Mouse (Mus musculus): ENCODE results near the gene Anapc5. TPM values are rescaled to one million over a fixed set of nuclear protein-coding genes. Genes with fewer than 3 reads are reported as not detected.

Anapc5 gene
- polyA plus RNA-seq, 1 experiment from 2014 or later: 286 TPM

DNA sequence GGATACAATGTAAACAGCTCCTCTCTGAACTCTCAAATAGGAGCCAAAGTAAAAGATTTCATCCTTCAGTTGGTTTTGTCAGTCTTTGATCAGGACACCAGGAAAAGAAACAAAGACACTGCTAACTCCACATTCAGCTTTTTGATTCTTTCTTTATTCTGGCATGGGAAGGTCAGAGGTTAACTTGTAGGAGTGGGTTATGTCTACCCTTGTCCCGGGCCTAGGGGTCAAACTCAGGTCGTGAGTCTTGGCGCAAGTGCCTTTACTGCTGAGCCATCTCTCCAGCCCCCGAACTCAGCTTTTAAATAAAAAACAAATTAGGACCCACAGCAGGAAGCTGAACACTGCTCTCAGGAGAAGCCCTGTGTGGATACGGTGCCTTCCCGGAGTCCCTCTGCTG, 65.0 kb downstream of the Anapc5 start:
- no peak overlapping the region for H3K27ac ChIP-seq
- no peak overlapping the region for H3K4me3 ChIP-seq
- no peaks in the 10 kb centered on the region for H3K9me3 ChIP-seq (replicated peaks)
- peaks cover 6% of the 10 kb centered on the region; the same call in 1 of the 2 replicates for H3K4me1 ChIP-seq (replicated peaks)
- ATAC-seq (replicated peaks; ENCODE audit: insufficient number of reproducible peaks, insufficient read depth, low FRiP score, low read depth): no peak
- H3K4me2 ChIP-seq: no peak overlapping the region
- no peaks in the 10 kb centered on the region for H3K27me3 ChIP-seq
- no peak overlapping the region for H3K9ac ChIP-seq
- 80% methylated on average over 6 of the region's 6 CpGs for WGBS
- H3K36me3 ChIP-seq: peaks cover 15% of the 10 kb centered on the region

DNA sequence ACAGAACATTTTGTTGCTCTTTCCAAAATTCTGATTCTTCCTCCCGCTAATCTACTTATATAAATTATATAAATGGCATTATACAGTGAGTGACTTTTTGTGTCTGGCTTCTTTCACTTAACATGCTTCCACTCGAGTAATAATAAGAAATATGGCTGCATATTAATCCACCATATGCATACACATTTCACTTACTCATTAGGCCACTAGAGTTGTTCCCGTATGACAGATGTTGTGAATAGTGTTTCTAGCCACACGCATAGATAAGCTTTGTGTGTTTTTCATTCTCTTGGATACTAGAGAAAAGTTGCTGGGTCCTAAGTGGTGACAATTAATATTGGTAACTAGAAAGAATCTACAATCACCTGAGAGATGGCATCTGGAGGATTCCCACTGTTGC, 65.5 kb downstream of the Anapc5 start:
- Histone ChIP-seq H3K4me3 (no peak overlapping the region), H3K27ac (no peak overlapping the region), H3K9ac (no peak overlapping the region), H3K4me2 (no peak overlapping the region), H3K27me3 (no peaks in the 10 kb centered on the region), H3K36me3 (peaks cover 15% of the 10 kb centered on the region), H3K4me1 (replicated peaks) (peaks cover under 1% of the 10 kb centered on the region; the same call in 1 of the 2 replicates), H3K9me3 (replicated peaks) (no peaks in the 10 kb centered on the region)
- no peak for ATAC-seq (replicated peaks; ENCODE audit: insufficient number of reproducible peaks, insufficient read depth, low FRiP score, low read depth)
- 95% methylated on average over 4 of the region's 4 CpGs for WGBS

DNA sequence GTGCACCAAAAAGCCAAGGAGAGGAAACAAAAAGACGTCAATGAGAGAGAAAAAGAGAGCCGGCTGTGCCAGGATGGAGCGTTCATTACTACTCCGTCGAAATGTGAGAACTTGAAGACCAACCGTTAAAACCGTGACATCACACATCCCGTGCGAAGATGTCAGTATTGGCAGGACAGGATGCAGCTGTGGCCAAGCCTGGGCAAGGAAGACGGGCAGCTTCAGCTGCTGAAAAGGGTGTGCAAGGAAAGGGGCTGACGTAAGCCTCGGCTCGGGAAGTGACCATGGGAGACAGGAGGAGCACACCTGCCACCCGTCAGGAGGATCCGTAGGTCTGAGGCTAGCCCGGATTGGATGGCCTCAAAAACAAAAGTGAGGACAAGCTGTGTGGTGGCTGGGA, 66.7 kb downstream of the Anapc5 start:
- H3K9ac ChIP-seq: no peak overlapping the region
- no peaks in the 10 kb centered on the region for H3K4me1 ChIP-seq (replicated peaks)

DNA sequence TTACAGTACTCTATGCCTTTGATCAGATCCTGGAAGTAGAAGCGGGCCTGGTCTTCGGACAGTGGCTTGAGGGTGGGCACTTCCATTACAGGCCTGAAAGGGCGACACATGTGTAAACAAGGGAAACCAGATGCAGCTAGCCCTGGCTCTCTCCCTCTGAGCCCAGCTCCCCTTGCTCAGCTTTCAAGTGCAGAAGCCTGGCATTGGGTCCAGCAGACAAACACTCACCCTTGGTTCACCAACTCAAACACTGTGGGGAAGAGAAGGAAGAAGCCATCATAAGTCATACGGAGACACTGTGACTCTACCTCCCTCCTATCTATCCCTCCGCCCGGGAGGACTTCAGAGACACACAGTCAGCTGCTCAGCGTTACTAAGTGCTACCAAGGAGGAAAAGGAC, 73.2 kb downstream of the Anapc5 start:
- H3K36me3 ChIP-seq: peaks cover 18% of the 10 kb centered on the region
- no peak overlapping the region for H3K4me2 ChIP-seq
- 80% methylated on average over 7 of the region's 7 CpGs for WGBS
- no peak overlapping the region for H3K27ac ChIP-seq
- no peak overlapping the region for H3K4me3 ChIP-seq
- no peaks in the 10 kb centered on the region for H3K27me3 ChIP-seq
- no peak overlapping the region for H3K9ac ChIP-seq
- H3K9me3 ChIP-seq (replicated peaks): no peaks in the 10 kb centered on the region
- no peaks in the 10 kb centered on the region for H3K4me1 ChIP-seq (replicated peaks)
- ATAC-seq (replicated peaks; ENCODE audit: insufficient number of reproducible peaks, insufficient read depth, low FRiP score, low read depth): no peak

More for the DNA sequence above, 66.7 kb downstream of the Anapc5 start:
- Histone ChIP-seq H3K27me3 (no peaks in the 10 kb centered on the region), H3K4me3 (no peak overlapping the region), H3K27ac (no peak overlapping the region), H3K36me3 (peaks cover 15% of the 10 kb centered on the region), H3K4me2 (no peak overlapping the region), H3K9me3 (replicated peaks) (no peaks in the 10 kb centered on the region)
- WGBS: 77% methylated on average over 16 of the region's 16 CpGs
- ATAC-seq (replicated peaks; ENCODE audit: insufficient number of reproducible peaks, insufficient read depth, low FRiP score, low read depth): no peak

DNA sequence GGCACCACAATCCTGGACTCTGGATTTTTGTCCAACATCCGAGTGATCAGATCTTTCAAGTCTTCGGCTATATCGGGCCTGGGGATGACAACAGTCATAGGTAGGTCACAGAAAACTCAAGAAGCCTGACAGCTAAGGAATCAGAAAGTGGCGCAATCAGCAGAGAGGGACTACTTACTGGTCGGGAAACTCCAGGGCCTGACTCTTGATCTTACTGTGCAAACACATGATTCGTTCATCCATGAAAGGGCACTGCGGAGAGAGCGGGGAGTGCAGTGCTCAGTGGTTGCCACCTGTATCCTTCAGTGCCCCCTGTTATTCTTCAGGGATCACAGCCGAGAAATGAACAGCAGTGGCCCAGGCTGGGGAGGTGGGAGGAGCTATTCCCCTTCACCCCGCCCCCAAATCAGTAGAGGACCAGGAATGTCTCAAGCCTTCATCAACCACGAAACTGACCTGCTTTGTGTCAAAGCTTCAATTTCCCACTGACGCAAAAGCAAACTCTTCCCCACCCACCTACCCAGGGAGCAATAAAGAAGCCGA, 77.2 kb downstream of the Anapc5 start:
- H3K36me3 ChIP-seq: peaks cover 22% of the 10 kb centered on the region
- no peak overlapping the region for H3K9ac ChIP-seq
- H3K4me1 ChIP-seq (replicated peaks): no peaks in the 10 kb centered on the region
- no peaks in the 10 kb centered on the region for H3K9me3 ChIP-seq (replicated peaks)
- WGBS: 78% methylated on average over 13 of the region's 13 CpGs
- H3K4me3 ChIP-seq: no peak overlapping the region
- no peaks in the 10 kb centered on the region for H3K27me3 ChIP-seq
- no peak for ATAC-seq (replicated peaks; ENCODE audit: insufficient number of reproducible peaks, insufficient read depth, low FRiP score, low read depth)
- H3K27ac ChIP-seq: no peak overlapping the region
- H3K4me2 ChIP-seq: no peak overlapping the region

Other genes starting within 250 kb of the Anapc5 start
- 30.7 and 39.3 TPM in 2 replicates for gene Ift81, start 206.8 kb downstream of the Anapc5 start, polyA plus RNA-seq (2015; fragmentation: Nextera tagmentation; extraction: Ambion mirVana)
- gene P2rx7, start 177.4 kb downstream of the Anapc5 start, polyA plus RNA-seq (2015; fragmentation: Nextera tagmentation; extraction: Ambion mirVana): 3.0 and 3.7 TPM in 2 replicates
- gene P2rx4, start 113.8 kb downstream of the Anapc5 start, polyA plus RNA-seq (2015; fragmentation: Nextera tagmentation; extraction: Ambion mirVana): 19.2 and 21.0 TPM in 2 replicates
- 11.8 and 17.6 TPM in 2 replicates for gene Camkk2, start 41.9 kb downstream of the Anapc5 start, polyA plus RNA-seq (2015; fragmentation: Nextera tagmentation; extraction: Ambion mirVana)
- gene Rnf34, start 28.7 kb upstream of the Anapc5 start, polyA plus RNA-seq (2015; fragmentation: Nextera tagmentation; extraction: Ambion mirVana): 28.5 and 28.7 TPM in 2 replicates
- 23.9 and 29.0 TPM in 2 replicates for gene Kdm2b, start 168.5 kb upstream of the Anapc5 start, polyA plus RNA-seq (2015; fragmentation: Nextera tagmentation; extraction: Ambion mirVana)
- 17.3 and 19.0 TPM in 2 replicates for gene Orai1, start 193.7 kb upstream of the Anapc5 start, polyA plus RNA-seq (2015; fragmentation: Nextera tagmentation; extraction: Ambion mirVana)
- gene Morn3, start 225.7 kb upstream of the Anapc5 start, polyA plus RNA-seq (2015; fragmentation: Nextera tagmentation; extraction: Ambion mirVana): not detected in 2 replicates
- gene Tmem120b, start 247.1 kb upstream of the Anapc5 start, polyA plus RNA-seq (2015; fragmentation: Nextera tagmentation; extraction: Ambion mirVana): 11.3 and 13.0 TPM in 2 replicates